Mouse (Mus musculus) ES-Bruce4 (cell line): ENCODE data around the gene Sult6b1. TPM values are rescaled to one million over a fixed set of nuclear protein-coding genes. Genes with fewer than 3 reads are reported as not detected.

Experiments
- H3K27ac ChIP-seq: 2 replicates; pipeline ENCODE4 v1.5.1; 2012; ENCODE audit warnings: low read length, inconsistent platforms; ENCODE audit not compliant: insufficient read depth
- H3K27me3 ChIP-seq: 2 replicates; pipeline ENCODE4 v1.6.1; 2012; ENCODE audit warnings: mild to moderate bottlenecking, low read length, inconsistent platforms; ENCODE audit not compliant: control insufficient read depth, poor library complexity, insufficient read depth, severe bottlenecking
- H3K36me3 ChIP-seq: 2 replicates; pipeline ENCODE4 v1.6.1; 2012; ENCODE audit warnings: inconsistent platforms, mild to moderate bottlenecking, low read length, moderate library complexity; ENCODE audit not compliant: control insufficient read depth, poor library complexity, insufficient read depth, severe bottlenecking
- H3K4me1 ChIP-seq: one replicate; pipeline ENCODE4 v1.8.1; 2011; ENCODE audit warnings: low read length; ENCODE audit not compliant: control insufficient read depth, insufficient read depth
- H3K4me3 ChIP-seq: 2 replicates; pipeline ENCODE4 v1.5.1; 2011; ENCODE audit warnings: low read depth, mild to moderate bottlenecking, low read length
- H3K9ac ChIP-seq: 2 replicates; pipeline ENCODE4 v1.6.1; 2012; ENCODE audit warnings: low read depth, mild to moderate bottlenecking, inconsistent platforms; ENCODE audit not compliant: poor library complexity, severe bottlenecking
- H3K9me3 ChIP-seq: replicated peaks from 2 replicates; pipeline ENCODE4 v1.6.1; 2012; ENCODE audit warnings: mild to moderate bottlenecking, low read length, inconsistent platforms; ENCODE audit not compliant: control insufficient read depth, poor library complexity, insufficient read depth, severe bottlenecking
- CTCF ChIP-seq: IDR thresholded peaks from one replicate; pipeline ENCODE4 v1.8.1; 2011; ENCODE audit warnings: low read depth, low read length
- EP300 ChIP-seq: IDR thresholded peaks from 2 replicates; pipeline ENCODE4 v1.6.1; 2011; ENCODE audit warnings: low read depth, low read length; ENCODE audit not compliant: insufficient read depth
- POLR2A ChIP-seq: IDR thresholded peaks from one replicate; pipeline ENCODE4 v1.8.1; 2011; ENCODE audit warnings: low read length; ENCODE audit not compliant: insufficient read depth
- polyA plus RNA-seq: library from polyadenylated mRNA; stranded (reverse); fragments of >200 nt; gene quantifications from 2 replicates; pipeline ENCODE4 v1.2.4, GENCODE M21; 2011; ENCODE audit warnings: low read depth; ENCODE audit not compliant: missing spikeins, insufficient read depth, insufficient read length

Sult6b1 gene
- polyA plus RNA-seq, 1 experiment, result 7.8 TPM

- no peak overlapping the region for H3K27ac ChIP-seq
- H3K9ac ChIP-seq, result peak overlapping the region; percentile 24
Measured at GRCm38 (mm10) chr17:78937229-78937853, 30.5 kb upstream of the Sult6b1 start.

GRCm38 (mm10) chr17:78936466-78937228 is 29.9 kb upstream of the Sult6b1 start, which contains the start of the genes Cebpz and Ndufaf7:
Cebpz (minus strand) TSS chr17:78937066.
Ndufaf7 (plus strand) TSS chr17:78937136.
- Histone ChIP-seq H3K9me3 (no peaks in the 10 kb centered on the region), H3K9ac (peak within 1 kb of the TSS; percentile 51), H3K4me3 (peak within 1 kb of the TSS; percentile 85), H3K27ac (no peak within 1 kb of the TSS), H3K4me1 (no peaks in the 10 kb centered on the region), H3K36me3 (peaks cover 39% of the 10 kb centered on the region), H3K27me3 (no peaks in the 10 kb centered on the region)
- TF ChIP-seq CTCF, result no peak
- TF ChIP-seq POLR2A, result peak; percentile 81
- TF ChIP-seq EP300, result 0 out of 2 replicates have a peak, but pooled peaks have one; percentile 12

More at GRCm38 (mm10) chr17:78937229-78937853, 30.5 kb upstream of the Sult6b1 start:
- H3K9me3 ChIP-seq, result no peaks in the 10 kb centered on the region
- H3K4me3 ChIP-seq, result peak overlapping the region; percentile 85
- H3K36me3 ChIP-seq, result peaks cover 33% of the 10 kb centered on the region
- no peak for TF ChIP-seq CTCF
- no peak for TF ChIP-seq EP300
- no peak for TF ChIP-seq POLR2A
- no peaks in the 10 kb centered on the region for H3K27me3 ChIP-seq
- H3K4me1 ChIP-seq, result no peaks in the 10 kb centered on the region

GRCm38 (mm10) chr17:78935857-78936256 is 29.1 kb upstream of the Sult6b1 start:
- Histone ChIP-seq H3K4me3 (no peak overlapping the region), H3K27me3 (no peaks in the 10 kb centered on the region), H3K9ac (peak overlapping the region; percentile 51), H3K27ac (no peak overlapping the region), H3K36me3 (peaks cover 47% of the 10 kb centered on the region), H3K9me3 (no peaks in the 10 kb centered on the region), H3K4me1 (no peaks in the 10 kb centered on the region)
- no peak for TF ChIP-seq POLR2A
- TF ChIP-seq CTCF, result no peak

- no peak for TF ChIP-seq POLR2A
- TF ChIP-seq EP300, result no peak
- no peak for TF ChIP-seq CTCF
- Histone ChIP-seq H3K9me3 (no peaks in the 10 kb centered on the region), H3K27me3 (no peaks in the 10 kb centered on the region), H3K9ac (peak overlapping the region; percentile 90), H3K36me3 (peaks cover 38% of the 10 kb centered on the region), H3K4me1 (no peaks in the 10 kb centered on the region), H3K4me3 (peak overlapping the region; percentile 21), H3K27ac (peak overlapping the region; percentile 13; the same call in 1 of the 2 replicates)
Measured at GRCm38 (mm10) chr17:78917696-78918095, 10.9 kb upstream of the Sult6b1 start.

- peak overlapping the region; percentile 90 for H3K9ac ChIP-seq
- H3K4me3 ChIP-seq, result peak overlapping the region; percentile 100
- no peaks in the 10 kb centered on the region for H3K4me1 ChIP-seq
- peak overlapping the region; percentile 93 for H3K27ac ChIP-seq
- TF ChIP-seq CTCF (no peak), POLR2A (no peak), EP300 (no peak)
- H3K36me3 ChIP-seq, result peaks cover 32% of the 10 kb centered on the region
- H3K27me3 ChIP-seq, result no peaks in the 10 kb centered on the region
- H3K9me3 ChIP-seq, result no peaks in the 10 kb centered on the region
Measured at GRCm38 (mm10) chr17:78916899-78917298, 10.1 kb upstream of the Sult6b1 start.

GRCm38 (mm10) chr17:78916369-78916813 is 9.6 kb upstream of the Sult6b1 start, which contains the start of gene Cebpzos:
Cebpzos (plus strand) TSS chr17:78916500.
- no peaks in the 10 kb centered on the region for H3K9me3 ChIP-seq
- peak within 1 kb of the TSS; percentile 100 for H3K4me3 ChIP-seq

More at GRCm38 (mm10) chr17:78916369-78916813, 9.6 kb upstream of the Sult6b1 start, which contains the start of gene Cebpzos:
- Histone ChIP-seq H3K4me1 (no peaks in the 10 kb centered on the region), H3K36me3 (peaks cover 27% of the 10 kb centered on the region), H3K9ac (peak within 1 kb of the TSS; percentile 90), H3K27me3 (no peaks in the 10 kb centered on the region), H3K27ac (peak within 1 kb of the TSS; percentile 96)
- TF ChIP-seq POLR2A (no peak), EP300 (0 out of 2 replicates have a peak, but pooled peaks have one; percentile 12)
